Mouse (Mus musculus): ENCODE measurements around the gene Muc1.

Muc1 gene

DNA sequence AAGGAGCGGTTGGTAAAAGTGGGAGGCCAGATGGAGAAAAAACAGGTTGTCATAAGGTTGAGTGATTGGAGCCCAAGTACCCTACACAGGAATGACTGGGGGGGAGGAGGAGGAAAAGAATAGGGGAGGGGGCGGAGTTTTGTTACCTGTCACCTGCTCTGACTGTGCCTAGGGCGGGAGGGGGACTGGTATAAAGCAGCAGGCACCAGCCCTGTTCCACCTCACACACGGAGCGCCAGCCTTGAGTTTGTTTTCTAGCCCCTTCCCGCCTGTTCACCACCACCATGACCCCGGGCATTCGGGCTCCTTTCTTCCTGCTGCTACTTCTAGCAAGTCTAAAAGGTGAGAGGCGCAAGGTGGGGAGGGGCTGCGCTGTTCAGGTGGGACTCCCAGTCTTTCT, at the start of gene Muc1:
TSS of gene Muc1 (plus strand) at position 222 of the 400 bp plus-strand sequence.
- no peak for DNase-seq (ENCODE audit: low spot score)

DNA sequence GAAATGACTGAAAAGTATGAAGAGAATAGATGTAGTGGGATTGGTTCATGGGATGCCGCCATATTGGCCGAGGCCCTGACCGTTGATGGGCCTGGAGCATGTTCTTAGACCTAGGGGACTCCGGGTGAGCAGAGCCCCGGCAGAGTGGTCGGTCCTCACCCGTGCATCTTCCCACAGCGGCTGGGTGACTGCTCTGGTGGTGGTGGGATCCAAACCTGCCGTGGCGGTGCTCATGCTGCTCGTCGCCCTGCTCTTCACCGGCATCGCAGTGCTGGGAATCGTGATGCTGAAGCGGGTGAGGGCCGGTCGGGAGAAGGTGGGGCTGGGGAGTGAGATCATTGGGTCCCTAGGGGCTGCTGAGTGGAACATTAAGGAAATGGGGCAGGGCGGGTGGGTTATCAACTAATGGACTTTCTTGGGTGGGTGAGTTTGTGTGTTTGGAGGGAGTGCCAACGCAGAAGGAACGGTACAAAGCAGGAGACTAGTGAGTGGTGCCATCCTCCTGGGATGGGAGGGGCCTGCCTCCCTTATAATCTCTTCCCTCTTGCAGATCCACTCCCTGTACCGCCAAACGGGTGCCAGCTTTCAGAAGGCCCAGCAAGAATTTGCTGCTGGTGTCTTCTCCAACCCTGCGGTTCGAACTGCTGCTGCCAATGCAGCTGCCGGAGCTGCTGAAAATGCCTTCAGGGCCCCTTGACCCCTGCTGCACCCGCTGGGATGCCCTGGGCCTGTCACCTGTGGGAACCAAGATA, 46.9 kb upstream of the Muc1 start:
- DNase-seq (ENCODE audit: low spot score), result no peak

DNA sequence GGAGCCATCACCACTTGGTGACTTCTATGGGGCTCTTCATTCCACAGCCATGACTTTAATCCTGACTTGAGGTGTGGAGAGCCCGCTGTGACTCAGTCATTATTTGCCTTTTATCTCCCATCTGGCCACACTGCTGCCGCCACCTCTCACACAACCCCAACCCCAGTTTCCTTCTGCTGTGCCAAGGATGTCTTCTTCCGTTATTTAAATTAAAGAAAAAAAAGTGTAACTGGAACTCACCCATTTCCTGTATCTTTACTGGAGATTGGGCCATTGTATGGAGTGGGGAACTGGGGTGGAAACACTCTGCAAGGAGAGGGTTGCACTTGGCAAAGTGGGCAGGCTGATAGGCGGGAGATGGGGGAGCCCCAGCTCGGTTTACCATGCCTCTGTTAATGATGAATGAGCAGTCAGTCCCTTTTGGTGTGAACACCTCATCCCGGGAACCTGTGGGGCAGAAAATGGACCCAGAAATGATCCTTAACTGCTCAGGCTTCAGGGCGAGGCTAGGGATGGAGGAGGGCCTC, 46.3 kb upstream of the Muc1 start:
- no peak for DNase-seq (ENCODE audit: low spot score)

DNA sequence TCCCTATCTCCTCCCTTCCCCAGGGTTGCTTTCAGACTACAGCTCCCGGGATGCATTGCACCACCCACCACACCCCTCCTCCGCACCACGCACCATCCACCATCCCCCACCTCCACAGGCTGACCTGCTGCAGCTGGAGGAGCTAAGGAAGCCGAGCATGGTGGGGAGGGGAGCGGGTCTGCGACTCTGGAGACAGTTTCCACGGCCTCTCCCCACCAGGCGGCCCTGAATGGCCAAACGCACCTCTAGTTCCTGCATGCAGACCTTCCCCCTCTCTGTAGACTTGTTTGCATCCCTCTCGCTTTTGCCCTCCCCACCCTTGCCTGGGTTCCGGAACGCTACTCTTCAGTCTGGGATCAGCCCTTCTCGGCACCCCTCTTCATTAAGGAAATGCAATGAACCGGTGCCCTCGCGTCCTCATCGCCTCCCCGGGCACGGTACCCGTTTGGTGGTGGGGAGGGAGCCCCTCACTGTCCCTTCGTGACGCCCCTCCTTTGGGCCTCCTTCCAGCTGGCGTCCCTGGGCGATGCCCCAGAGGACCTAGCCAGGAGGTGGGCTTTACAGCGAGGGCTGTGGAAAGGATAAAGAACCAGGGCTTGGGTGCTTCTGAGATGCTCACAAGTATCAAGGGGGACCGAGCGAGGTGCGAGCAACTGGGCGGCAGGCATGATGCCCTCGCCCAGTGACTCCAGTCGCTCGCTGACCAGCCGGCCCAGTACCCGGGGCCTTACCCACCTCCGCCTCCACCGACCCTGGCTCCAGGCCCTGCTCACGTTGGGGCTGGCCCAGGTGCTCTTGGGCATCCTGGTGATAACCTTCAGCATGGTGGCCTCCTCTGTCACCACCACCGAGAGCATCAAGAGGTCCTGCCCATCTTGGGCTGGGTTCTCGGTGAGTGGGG, 45.5 kb upstream of the Muc1 start, which contains the start of gene Fam189b:
TSS of gene Fam189b (plus strand) at position 86 of the 901 bp plus-strand sequence.
- DNase-seq (ENCODE audit: low spot score), result peak; percentile 91

DNA sequence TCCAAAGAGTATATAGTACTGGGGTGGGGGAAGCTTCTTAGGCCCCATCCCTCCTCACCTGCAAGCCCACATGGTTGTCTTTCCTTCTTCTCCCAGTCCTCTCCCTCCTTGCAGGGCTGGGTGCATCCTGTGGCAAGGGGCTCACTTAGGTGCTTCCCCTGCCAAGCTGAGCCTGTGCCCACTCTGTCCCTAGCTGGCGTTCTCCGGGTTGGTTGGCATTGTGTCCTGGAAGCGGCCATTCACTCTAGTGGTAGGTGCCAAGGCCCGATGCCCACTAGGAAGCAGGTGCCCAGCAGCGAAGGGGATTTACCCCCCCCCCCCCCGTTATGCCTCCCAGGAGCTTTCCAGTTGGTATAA, 44.9 kb upstream of the Muc1 start:
- no peak for DNase-seq (ENCODE audit: low spot score)

DNA sequence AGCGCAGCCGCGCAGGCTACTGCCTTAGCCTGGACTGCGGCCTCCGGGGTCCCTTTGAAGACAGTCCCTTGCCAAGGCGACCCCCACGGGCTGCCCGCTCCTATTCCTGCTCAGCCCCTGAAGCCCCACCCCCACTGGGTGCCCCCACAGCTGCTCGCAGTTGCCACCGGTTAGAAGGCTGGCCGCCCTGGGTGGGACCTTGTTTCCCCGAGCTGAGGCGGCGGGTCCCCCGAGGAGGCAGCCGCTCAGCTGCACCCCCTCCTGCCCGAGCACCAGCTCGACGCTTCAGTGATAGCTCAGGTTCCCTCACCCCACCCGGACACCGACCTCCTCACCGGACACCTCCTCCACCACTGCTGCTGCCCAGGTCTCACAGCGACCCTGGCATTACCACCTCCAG, 41.7 kb upstream of the Muc1 start:
- no peak for DNase-seq (ENCODE audit: low spot score)

DNA sequence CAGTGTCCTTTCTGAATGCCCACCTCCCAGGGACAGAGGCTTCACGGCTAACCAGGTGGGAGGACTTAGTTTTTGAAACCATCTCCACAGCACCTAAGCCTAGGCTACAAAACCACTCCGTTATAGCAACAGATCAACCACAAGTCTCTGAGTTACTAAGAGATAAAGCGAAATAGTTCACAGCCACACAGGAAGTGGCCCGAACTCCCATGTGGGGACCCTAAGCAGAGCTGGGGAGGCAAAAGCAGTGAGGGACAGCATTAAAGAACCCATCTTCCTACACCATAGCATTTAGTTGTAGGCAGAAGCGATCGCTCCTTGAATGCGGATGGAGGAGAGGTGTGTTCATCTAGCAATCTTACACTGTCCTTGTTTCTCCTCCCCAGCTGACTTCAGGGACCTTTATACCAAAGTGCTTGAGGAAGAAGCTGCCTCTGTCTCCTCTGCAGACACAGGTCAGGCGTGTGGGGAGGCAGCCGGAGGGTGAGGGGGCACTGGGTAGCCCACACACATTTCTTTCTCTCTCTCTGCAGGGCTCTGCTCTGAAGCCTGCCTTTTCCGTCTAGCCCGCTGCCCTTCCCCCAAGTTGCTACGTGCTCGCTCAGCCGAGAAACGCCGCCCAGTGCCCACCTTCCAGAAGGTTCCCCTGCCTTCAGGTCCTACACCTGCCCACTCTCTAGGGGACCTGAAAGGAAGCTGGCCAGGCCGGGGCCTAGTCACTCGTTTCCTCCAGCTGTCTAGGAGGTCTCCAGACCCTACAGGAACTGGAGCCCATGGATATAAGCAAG, 41.0 kb upstream of the Muc1 start:
- DNase-seq (ENCODE audit: low spot score), result no peak

DNA sequence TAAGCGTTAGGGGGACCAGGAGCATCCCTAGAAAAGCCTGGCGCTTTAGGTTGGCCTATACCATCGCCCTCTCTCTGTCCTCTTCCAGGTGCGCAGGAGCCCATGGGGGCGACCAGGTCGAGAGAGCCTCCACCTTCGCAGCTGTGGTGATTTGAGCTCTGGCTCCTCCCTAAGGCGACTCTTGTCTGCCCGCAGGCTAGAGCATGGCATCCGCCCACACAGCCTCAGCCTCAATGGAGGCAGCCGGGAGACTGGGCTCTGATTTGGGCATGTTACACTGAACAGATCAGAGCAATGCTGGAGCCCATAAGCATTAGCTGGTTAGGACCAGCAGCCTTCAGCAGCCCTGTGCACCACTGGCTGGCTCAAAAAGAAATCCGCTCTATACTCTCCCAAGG, 40.4 kb upstream of the Muc1 start:
- no peak for DNase-seq (ENCODE audit: low spot score)

DNA sequence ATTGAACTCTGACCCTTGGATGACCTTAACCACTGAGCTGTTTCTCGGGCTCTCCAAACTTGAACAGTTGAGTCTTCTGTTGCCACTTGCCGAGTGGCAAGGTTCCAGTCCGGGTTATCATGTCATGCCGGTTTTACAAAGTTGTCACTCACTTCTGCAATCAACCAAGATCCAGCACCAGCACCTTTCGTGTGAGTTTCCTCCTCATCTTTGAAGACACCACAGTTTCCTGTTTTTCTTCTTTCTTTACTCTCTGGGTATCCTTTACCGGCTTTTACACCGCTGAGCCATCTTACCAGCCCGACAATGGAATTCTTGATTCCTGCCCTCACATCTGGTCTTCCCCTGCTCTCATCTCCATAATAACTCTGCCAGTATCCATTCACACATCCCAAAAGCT, 38.4 kb upstream of the Muc1 start:
- no peak for DNase-seq (ENCODE audit: low spot score)

DNA sequence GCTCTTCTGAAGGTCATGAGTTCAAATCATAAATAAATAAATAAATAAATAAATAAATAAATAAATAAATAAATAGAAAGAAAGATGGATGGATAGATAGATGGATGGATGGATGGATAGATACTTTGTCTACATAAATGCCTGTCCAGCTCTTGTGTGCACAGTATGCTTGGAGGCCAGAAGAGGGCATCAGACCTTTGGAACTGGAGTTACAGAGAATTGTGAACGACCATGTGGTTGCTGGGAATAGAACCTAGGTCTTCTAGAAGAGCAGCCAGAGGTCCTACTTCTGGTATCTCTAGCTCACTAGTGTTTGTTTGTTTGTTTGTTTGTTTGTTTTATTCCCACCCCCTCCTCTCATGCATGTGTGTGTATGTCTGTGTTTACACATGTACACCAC, 35.5 kb upstream of the Muc1 start:
- no peak for DNase-seq (ENCODE audit: low spot score)

DNA sequence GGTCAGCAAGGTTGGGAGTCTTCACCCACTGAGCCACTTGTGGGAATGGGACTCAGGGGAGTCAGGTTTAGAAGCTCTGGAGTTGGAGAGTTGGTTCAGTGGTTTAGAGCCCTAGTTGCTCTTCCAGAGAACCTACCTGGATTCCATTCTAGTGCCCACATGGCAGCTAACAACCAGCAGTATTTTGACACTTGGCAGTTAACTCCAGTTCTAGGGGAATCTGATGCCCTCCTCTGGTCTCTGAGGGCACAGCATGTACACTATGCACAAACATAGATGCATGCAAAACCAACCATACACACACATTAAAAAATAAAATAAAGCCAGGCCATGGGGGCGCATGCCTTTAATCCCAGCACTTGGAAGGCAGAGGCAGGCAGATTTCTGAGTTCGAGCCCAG, 35.0 kb upstream of the Muc1 start:
- DNase-seq (ENCODE audit: low spot score), result no peak

DNA sequence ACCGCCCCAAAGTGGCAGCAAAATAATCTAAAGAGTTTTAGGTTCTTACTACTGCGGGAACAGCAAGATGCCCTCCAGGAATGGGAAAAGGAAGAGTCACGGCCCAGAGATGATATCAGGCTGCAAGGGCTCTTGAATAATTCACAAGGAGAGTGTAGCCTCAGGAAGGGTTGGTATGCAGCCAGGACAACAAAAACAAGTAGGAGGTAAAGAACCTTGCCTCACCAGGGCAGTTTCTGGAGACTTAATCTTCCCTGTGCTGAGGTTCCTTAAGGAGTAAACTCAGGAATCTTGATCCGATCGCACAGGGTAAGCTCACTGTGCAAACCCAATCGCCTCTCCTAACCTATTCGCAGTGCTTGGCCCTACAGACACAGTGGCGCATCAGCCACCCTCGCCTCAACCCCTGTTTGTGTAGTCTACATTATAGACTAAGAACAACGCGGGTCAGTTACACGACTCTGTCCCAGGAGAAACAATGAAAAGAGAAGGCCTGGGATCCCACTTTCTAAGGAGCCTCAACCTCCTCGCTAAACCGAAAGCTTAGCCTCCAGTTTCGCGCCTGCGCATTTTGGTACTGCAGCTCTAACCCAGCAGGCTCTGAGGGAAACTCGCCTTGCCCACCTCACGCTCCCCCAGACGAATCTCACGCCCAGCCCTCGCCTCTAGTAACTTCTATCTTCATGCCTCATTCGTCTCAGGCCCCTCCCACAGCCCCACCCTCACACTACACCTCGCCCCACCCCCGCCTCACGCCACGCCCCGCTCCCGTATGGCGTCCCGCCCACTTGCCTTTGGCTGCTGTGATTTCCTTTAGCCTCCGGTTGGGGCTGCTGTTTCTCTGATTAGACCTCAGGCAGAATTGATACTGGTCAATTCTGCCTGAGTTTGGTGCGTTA, 32.6 kb upstream of the Muc1 start:
- DNase-seq (ENCODE audit: low spot score), result peak; percentile 97

DNA sequence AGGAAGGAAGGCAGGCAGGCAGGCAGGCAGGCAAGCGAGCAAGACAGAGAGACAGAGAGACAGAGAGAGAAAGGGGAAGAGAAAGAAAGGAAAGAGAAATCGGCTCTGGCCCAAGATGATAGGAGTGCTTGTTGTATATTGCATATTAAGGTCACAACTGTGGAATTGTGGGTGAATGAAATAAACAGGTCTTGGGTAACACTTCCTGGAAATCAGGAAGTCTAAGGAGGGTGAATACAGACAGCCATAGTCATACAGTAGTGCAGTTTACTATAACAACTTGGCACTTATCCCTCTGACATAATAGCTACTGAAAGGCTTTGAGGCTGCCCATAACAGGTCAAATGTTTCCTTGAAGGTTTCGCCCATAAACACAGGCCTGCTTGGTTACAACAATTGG, 29.0 kb upstream of the Muc1 start:
- DNase-seq (ENCODE audit: low spot score), result no peak

DNA sequence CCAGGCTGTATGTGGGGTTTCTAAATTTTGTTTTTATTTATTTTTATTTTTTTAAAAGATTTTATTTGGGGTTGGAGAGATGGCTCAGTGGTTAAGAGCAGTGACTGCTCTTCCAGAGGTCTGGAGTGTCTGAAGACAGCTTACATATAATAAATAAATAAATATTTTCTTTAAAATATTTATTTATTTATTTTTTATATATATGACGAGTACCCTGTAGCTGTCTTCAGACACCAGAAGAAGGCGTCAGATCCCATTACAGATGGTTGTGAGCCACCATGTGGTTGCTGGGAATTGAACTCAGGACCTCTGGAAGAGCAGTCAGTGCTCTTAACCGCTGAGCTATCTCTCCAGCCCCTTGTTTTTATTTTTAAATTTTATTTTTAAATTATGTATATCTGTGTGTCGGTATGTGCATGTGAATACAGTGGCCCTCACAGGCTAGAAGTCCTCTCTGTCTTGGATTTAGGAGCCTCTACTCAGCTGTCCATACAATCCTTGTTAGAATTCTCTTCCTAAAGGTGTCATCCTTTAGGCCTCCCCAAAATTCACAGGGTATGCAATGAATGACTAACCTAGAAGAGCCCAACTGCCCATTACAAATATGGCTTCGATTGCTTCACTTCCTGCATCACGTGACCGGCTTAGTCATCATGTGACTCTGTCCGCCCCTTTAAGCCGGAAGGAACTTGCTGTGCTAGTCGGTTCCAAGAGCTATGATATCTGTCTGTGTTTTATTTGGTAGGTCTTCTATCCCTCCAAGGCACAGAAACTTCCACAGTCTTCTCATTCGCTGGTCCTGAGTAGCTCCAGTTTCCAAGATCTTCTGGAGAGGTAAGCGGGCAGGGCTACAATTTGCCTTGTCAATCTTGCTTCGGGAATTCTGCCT, 26.4 kb upstream of the Muc1 start, which contains the start of gene Gba:
TSS of gene Gba (plus strand) at position 676 of the 889 bp plus-strand sequence.
- DNase-seq (ENCODE audit: low spot score), result peak; percentile 97

DNA sequence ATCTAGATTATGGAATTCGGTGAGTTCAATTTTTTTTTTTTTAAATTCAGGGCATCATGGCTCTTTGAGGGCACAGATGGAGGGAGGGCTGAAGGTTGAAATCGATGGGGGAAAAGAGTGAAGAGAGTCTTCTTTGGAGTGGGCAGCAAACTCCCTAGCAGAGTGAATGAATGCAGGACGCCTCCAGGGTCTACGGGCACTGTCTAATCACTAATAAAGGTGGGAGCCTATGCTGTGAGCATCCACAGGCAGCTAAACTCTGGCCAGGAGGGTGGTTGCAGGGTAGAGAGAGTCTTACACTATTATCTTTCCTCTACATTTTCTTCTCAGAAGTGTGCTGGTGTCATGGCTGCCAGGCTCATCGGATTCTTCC, 25.7 kb upstream of the Muc1 start:
- no peak for DNase-seq (ENCODE audit: low spot score)

DNA sequence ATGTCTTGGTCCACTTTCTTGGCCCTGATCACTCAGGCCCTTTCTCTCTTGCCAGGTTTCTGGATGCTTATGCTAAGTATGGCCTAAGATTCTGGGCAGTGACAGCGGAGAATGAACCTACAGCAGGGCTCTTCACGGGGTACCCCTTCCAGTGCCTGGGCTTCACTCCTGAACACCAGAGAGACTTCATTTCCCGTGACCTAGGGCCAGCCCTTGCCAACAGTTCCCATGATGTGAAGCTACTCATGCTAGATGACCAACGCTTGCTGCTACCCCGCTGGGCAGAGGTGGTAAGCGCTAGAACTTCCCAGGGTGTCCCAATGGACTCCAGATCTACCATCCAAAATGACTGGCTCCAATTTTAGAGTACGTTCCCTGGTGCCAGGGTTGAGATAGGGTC, 22.8 kb upstream of the Muc1 start:
- DNase-seq (ENCODE audit: low spot score), result no peak

DNA sequence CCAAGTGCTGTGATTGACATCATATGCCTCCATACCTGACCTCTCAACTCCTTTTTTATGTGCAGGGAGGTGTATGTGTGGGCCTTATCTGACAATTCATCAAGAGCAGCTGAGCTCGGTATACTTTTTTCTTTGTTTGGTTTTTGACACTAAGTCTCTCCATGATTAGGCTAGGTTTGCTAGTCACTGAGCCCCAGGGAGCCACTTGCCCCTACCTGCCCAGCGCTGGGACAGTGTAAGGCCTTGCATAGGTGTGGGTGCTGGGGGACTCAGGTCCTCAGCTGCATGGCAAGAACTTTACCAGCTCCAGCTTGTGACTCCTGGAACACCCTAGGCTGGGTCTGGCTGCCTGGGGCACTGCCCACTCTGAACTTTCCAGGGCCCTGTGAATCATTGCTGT, 22.2 kb upstream of the Muc1 start:
- DNase-seq (ENCODE audit: low spot score), result no peak

DNA sequence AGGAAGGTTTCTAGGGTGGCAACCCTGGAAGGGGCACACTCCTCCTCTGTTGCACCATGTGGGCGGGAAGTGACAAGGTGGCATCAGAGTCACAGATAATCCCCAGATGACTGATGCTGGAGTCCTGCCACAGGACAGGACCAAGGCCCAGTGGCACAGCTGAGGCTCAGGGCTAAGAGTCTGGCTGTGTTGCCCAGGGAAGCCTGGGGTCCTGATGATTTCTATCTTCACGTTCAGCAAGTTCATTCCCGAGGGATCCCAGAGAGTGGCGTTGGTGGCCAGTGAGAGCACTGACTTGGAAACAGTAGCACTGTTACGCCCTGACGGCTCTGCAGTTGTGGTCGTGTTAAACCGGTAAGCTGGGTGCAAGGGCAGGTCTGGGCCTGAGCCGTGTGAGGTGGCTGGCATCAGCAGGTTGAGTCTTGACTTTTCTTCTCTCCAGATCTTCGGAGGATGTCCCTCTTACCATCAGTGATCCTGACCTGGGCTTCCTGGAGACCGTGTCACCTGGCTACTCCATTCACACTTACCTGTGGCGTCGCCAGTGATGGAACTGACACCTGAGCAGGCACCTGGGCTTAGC, 20.7 kb upstream of the Muc1 start:
- no peak for DNase-seq (ENCODE audit: low spot score)

DNA sequence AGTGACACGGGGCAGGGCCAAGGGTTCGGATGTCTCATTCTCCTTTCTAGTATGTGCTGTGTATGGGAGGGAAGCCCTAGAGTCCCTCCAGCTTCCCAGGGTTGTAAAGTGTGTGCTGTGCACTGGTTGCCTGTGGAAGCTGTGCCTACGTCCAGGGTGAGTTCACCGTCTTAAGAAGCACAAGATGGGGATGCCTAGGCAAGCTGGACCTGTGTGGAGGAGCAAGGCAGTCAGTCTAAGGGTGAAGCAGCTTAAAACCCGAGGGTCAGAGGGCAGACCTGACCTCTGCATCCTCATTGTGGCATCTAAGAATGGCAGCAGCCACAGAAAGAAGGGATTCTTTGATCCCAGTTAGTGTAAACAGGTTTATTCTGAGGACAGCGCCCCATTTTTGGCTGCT, 20.1 kb upstream of the Muc1 start:
- DNase-seq (ENCODE audit: low spot score), result no peak

DNA sequence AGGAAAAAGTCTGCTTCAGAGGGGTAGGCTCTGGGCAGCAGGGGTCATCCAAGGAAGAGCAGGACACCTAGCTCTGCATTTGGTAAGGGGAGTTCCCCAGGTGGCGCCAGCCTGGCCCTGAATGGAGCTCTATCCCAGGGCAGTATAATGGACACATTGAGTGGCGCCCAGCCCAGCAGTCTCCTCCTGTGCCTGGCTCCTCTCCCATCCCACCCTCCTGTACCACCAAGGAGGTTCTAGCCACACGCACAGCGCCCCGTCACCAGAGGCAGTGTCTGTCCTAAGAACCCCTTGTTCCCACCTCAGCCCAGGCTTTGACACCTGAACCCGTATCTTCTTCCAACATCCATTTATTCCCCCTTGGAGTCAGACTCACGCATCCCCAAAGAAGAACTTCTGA, 19.1 kb upstream of the Muc1 start:
- no peak for DNase-seq (ENCODE audit: low spot score)

Measured in embryo, embryonic 10.5 days (tissue).